Mouse (Mus musculus) heart, embryonic 16.5 days (tissue): Measurements from ENCODE around the gene Actn3. TPM values are rescaled to one million over a fixed set of nuclear protein-coding genes. Genes with fewer than 3 reads are reported as not detected.

ENCODE experiments used
- ATAC-seq: fragments of 200-750 bp; cut with Nextera tagmentation; replicated peaks from 2 replicates; pipeline ENCODE4 v1.8.0; 2017; ENCODE audit warnings: moderate number of reproducible peaks; ENCODE audit not compliant: insufficient read depth, low FRiP score; ENCODE audit errors: extremely low read depth
- H3K27ac ChIP-seq: fragments of 300-500 bp; sonication (generic); 2 replicates; pipeline ENCODE4 v1.5.1; 2014; ENCODE audit warnings: mild to moderate bottlenecking, low read length, control low read depth, moderate library complexity
- H3K27me3 ChIP-seq: fragments of 300-500 bp; sonication (generic); 2 replicates; pipeline ENCODE4 v1.6.1; 2014; ENCODE audit warnings: low read length, mixed read lengths; ENCODE audit not compliant: control insufficient read depth, insufficient read depth
- H3K36me3 ChIP-seq: fragments of 300-500 bp; sonication (generic); 2 replicates; pipeline ENCODE4 v1.6.1; 2014; ENCODE audit not compliant: control insufficient read depth, insufficient read depth
- H3K4me1 ChIP-seq: fragments of 300-500 bp; sonication (generic); 2 replicates; pipeline ENCODE4 v1.6.1; 2014; ENCODE audit warnings: low read length, mixed read lengths; ENCODE audit not compliant: control insufficient read depth, insufficient read depth
- H3K4me2 ChIP-seq: fragments of 300-500 bp; sonication (generic); 2 replicates; pipeline ENCODE4 v1.6.1; 2014; ENCODE audit warnings: low read depth, mild to moderate bottlenecking, control low read depth, low read length
- H3K4me3 ChIP-seq: fragments of 300-500 bp; sonication (generic); 2 replicates; pipeline ENCODE4 v1.5.1; 2014; ENCODE audit warnings: mild to moderate bottlenecking, control low read depth, low read length
- H3K9ac ChIP-seq: fragments of 300-500 bp; sonication (generic); 2 replicates; pipeline ENCODE4 v1.6.1; 2014; ENCODE audit warnings: low read length, control low read depth
- H3K9me3 ChIP-seq: fragments of 300-500 bp; sonication (generic); replicated peaks from 2 replicates; pipeline ENCODE4 v1.6.1; 2016; ENCODE audit warnings: low read length; ENCODE audit not compliant: control insufficient read depth
- WGBS: fragments of 180-500 bp; shearing (Covaris S2); extraction: QIAGEN DNeasy Blood & Tissue Kit; methylation state at CpG from one replicate; pipeline ENCODE4 v1.1.7; 2014; 5-methylcytosine and 5-hydroxymethylcytosine counted together
- polyA plus RNA-seq: library from polyadenylated mRNA; unstranded; fragments of >200 nt; fragmentation: Nextera tagmentation; extraction: Ambion mirVana; gene quantifications from 2 replicates; pipeline ENCODE4 v1.2.1, GENCODE M21; 2015

The Actn3 gene
- polyA plus RNA-seq = 5.2 and 10.7 TPM in 2 replicates

DNA sequence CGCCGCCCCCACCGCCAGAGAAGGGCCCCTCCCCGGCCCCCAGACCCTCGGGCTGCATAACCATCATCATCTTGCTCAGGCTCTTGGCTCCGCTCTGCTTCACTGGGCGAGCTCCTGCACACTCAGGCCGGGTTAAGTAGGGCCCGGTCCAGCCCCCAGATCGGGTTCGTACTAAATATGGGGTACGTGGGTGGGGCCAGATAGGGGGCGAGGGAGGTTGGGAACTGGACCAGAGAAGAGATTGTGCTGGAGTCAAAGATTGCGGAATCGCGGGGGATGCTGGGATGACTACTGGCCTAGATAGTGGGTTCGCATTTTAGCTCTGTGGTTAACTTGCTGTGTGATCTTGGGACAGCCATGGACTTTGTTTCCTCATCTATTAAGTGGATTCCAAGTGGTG is at the start of gene Actn3:
Gene Actn3 (minus strand): TSS at position 125 of the 400 bp plus-strand sequence.
- H3K36me3 ChIP-seq = no peaks in the 10 kb centered on the region
- peak within 1 kb of the TSS; percentile 73 for H3K4me2 ChIP-seq
- H3K9me3 ChIP-seq = no peaks in the 10 kb centered on the region
- H3K4me3 ChIP-seq = peak within 1 kb of the TSS; percentile 87
- no peaks in the 10 kb centered on the region for H3K27me3 ChIP-seq
- H3K4me1 ChIP-seq = peaks cover 10% of the 10 kb centered on the region
- no peak for ATAC-seq
- peak within 1 kb of the TSS; percentile 37 for H3K27ac ChIP-seq
- peak within 1 kb of the TSS; percentile 88 for H3K9ac ChIP-seq
- WGBS = 2% methylated on average over 17 of the region's 17 CpGs

DNA sequence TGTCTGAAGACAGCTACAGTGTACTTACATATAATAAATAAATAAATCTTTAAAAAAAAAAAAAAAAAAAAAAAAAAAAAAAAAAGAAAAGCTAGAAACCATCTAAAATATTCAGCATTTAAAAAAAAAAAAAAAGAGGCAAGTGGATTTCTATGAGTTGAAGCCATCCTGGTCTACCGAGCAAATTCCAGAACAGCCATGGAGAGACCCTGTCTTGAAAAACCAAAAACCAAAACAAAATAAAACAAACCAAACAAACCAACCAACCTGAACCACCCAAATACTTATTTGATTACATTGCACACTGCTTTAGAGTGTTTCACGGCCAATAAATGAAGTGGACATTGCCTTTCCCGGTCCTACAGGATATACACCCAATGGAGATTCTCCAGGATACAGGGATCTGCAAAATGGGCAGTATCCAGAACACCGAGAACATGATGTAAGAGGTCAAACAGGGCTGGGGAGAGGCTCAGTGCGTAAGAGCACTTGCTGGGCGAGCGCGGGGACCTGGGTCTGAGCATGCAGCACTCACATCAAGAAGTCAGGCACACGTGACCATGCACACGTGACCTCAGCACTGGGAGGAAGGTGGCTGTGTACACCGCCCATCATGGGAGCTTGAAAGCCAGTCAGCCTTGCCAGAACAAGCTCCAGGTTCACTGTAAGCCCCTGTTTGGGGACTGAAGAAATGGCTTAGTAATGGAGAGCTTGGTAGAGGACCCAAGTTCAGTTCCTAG is 47.6 kb upstream of the Actn3 start:
- 97% methylated on average over 11 of the region's 11 CpGs for WGBS
- H3K27ac ChIP-seq = no peak overlapping the region
- no peak overlapping the region for H3K4me2 ChIP-seq
- H3K36me3 ChIP-seq = peaks cover 26% of the 10 kb centered on the region
- H3K9me3 ChIP-seq = no peaks in the 10 kb centered on the region
- H3K4me3 ChIP-seq = no peak overlapping the region
- no peak for ATAC-seq
- H3K9ac ChIP-seq = no peak overlapping the region
- H3K27me3 ChIP-seq = no peaks in the 10 kb centered on the region
- peaks cover 16% of the 10 kb centered on the region for H3K4me1 ChIP-seq

DNA sequence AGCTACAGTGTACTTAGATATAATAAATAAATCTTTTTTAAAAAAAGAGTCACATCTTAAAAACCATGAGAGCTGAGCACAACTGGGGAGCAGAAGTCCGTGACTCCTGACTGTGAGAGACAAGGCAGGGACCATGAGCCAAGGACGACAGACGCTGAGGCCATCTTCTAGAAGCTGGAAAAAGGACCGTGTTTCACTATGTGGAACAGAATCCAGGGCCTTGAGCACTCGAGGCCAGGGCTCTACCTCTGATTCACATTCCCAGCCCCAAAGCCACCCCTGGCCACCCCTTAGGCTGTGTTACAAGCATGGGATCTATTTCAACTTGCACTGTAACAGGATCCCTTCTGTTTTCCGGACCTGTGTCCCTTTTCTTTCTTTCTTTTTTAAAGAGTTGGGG is 41.9 kb upstream of the Actn3 start:
- Histone ChIP-seq H3K9me3 (no peaks in the 10 kb centered on the region), H3K4me2 (no peak overlapping the region), H3K27ac (no peak overlapping the region), H3K36me3 (peaks cover 55% of the 10 kb centered on the region), H3K27me3 (no peaks in the 10 kb centered on the region), H3K4me1 (no peaks in the 10 kb centered on the region), H3K4me3 (no peak overlapping the region), H3K9ac (no peak overlapping the region)
- no peak for ATAC-seq
- 78% methylated on average over 6 of the region's 6 CpGs for WGBS

DNA sequence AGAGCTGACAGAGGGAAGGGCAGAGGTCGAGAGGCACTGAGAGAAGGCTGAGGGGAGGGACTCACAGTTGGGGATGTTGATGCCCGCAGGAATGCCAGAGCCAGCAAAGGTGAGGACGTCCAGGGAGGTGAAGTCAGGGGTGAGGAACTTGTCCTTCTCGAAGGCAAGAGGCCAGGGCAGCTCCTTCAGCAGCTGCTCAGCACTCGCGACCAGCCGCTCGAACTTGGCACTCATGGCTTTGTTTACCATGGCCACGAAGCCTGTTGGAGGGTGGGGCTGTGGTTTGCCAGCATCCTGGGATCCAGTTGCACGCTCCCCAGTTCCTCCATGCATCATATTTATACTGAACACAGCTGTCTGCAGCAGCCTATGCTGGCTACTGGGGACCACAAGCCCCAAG is 39.1 kb upstream of the Actn3 start:
- no peak for ATAC-seq
- no peaks in the 10 kb centered on the region for H3K9me3 ChIP-seq
- H3K4me2 ChIP-seq = no peak overlapping the region
- 86% methylated on average over 10 of the region's 10 CpGs for WGBS
- no peaks in the 10 kb centered on the region for H3K4me1 ChIP-seq
- no peaks in the 10 kb centered on the region for H3K27me3 ChIP-seq
- H3K9ac ChIP-seq = no peak overlapping the region
- H3K36me3 ChIP-seq = peaks cover 62% of the 10 kb centered on the region
- H3K27ac ChIP-seq = no peak overlapping the region
- no peak overlapping the region for H3K4me3 ChIP-seq

DNA sequence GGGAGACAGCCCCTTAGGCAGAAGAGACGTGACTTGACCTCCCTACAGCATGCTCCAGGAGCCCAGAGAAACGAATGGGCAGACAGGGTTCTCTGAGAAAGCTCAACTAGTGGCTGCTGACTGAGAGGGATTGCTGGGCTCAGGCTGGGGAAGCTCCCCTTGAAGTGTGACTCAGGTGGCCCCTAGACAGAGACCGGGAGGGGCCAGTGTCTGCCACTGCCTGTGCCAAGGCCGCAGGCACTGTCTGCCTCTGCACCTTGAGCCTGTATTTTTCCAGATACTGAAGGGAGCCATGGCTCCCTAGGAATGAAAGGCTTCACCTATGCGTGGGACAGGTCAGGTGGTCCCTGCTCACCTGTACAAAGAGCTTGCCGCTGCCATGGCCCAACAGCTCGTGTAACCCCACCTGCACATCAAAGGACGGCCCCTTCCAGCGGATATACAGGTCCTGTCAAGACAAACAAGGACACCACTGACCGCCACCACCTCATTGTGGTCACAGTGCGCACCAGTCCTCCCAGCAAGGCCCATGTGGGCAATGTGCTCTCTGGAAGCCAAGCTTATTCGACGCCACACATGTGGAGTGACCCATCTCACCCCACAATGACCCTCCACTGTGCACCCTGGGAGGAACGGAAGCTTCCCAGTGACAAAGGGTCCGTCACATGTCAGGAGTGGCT is 38.4 kb upstream of the Actn3 start:
- H3K27ac ChIP-seq = no peak overlapping the region
- WGBS = 91% methylated on average over 15 of the region's 15 CpGs
- ATAC-seq = no peak
- H3K36me3 ChIP-seq = peaks cover 59% of the 10 kb centered on the region
- no peak overlapping the region for H3K4me3 ChIP-seq
- no peak overlapping the region for H3K4me2 ChIP-seq
- no peaks in the 10 kb centered on the region for H3K9me3 ChIP-seq
- no peaks in the 10 kb centered on the region for H3K4me1 ChIP-seq
- no peak overlapping the region for H3K9ac ChIP-seq
- no peaks in the 10 kb centered on the region for H3K27me3 ChIP-seq

DNA sequence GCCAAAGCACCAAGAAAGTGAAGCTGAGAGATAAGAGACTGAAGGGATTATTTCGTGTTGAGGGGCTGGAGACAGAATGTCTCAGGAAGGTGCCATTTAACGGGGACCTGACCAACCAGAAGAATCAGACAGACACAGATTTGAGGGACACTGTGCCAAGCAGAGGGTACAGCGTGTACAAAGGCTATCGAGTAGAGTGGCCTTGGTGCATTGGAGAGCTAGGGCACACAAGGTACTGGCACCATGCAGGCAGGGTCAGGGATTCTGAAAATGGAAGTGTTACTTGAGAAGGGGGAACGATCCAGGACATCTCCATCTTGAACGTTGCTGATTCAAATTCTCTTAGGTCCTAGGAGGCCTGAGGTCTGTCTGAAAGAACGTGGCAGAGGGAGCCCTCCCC is 31.7 kb upstream of the Actn3 start:
- H3K4me2 ChIP-seq = no peak overlapping the region
- no peaks in the 10 kb centered on the region for H3K9me3 ChIP-seq
- WGBS = 88% methylated on average over 7 of the region's 7 CpGs
- no peaks in the 10 kb centered on the region for H3K27me3 ChIP-seq
- peaks cover 41% of the 10 kb centered on the region for H3K36me3 ChIP-seq
- H3K4me1 ChIP-seq = peaks cover 6% of the 10 kb centered on the region
- H3K9ac ChIP-seq = no peak overlapping the region
- no peak overlapping the region for H3K4me3 ChIP-seq
- no peak for ATAC-seq
- no peak overlapping the region for H3K27ac ChIP-seq

DNA sequence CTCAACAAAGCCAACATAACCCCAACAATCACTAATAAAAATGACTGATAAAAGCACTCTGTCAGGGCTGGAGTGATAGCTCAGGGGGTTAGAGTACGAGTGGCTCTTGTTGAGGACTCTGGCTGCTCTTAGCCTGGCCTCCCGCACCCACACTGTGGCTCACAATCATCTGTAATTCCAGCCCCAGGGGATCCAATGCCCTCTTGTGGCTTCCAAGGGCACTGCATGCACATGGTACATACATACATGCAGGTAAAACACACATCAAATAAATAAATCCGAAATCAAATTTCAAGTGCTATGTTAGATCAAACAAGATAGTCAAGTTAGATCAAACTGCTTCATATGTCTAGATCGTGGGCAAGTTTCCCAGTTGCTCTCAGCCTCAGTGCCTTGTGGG is 30.4 kb upstream of the Actn3 start:
- H3K36me3 ChIP-seq = peaks cover 28% of the 10 kb centered on the region
- H3K4me1 ChIP-seq = peaks cover 6% of the 10 kb centered on the region
- H3K4me3 ChIP-seq = no peak overlapping the region
- 83% methylated on average over 4 of the region's 4 CpGs for WGBS
- H3K9me3 ChIP-seq = no peaks in the 10 kb centered on the region
- H3K4me2 ChIP-seq = no peak overlapping the region
- no peaks in the 10 kb centered on the region for H3K27me3 ChIP-seq
- no peak overlapping the region for H3K27ac ChIP-seq
- no peak overlapping the region for H3K9ac ChIP-seq
- no peak for ATAC-seq

DNA sequence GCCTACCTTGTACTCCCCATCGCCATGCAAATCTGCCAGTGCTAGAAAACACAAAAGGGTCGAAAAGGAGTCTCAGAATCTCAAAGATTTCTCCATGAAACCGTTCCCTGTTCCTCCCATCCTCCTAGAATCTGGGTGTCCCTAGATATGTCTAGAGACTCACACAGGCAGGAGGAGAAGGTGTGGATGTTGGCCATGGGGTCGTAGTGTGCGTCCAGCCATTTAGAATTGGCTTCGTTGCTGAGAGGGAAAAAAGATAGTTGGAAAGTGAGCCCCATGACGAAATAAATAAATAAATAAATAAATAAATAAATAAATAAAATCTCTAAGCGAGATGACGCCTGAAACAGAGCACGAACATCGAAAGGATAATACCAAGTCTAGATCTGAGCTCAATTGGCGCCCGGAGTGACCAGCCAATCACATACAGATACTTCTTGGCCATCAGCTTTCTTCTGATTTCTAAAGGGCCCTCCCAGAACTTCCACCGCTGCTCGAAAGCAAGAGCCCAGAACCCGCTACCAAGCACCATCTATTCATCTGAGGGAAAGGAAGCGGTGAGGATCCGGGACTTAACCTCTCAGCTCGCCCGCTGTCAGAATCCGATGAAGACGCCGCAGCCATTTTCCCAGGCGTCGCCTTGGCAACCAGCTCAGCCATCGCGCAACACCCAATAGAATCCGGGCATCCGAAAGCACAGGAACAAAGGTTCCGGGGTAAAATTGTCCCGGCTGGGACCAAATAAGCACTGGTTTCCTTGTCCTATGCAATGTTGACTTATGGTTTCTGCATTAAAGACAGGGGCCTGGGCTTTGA is 28.5 kb upstream of the Actn3 start, which contains the start of gene Bbs1:
Gene Bbs1 (minus strand): TSS at position 650 of the 816 bp plus-strand sequence.
- H3K4me3 ChIP-seq = peak within 1 kb of the TSS; percentile 84
- H3K9ac ChIP-seq = peak within 1 kb of the TSS; percentile 73
- ATAC-seq = peak; percentile 60; the same call in 1 of the 2 replicates
- 8% methylated on average over 31 of the region's 31 CpGs for WGBS
- H3K27me3 ChIP-seq = no peaks in the 10 kb centered on the region
- peaks cover 25% of the 10 kb centered on the region for H3K36me3 ChIP-seq
- no peaks in the 10 kb centered on the region for H3K9me3 ChIP-seq
- peak within 1 kb of the TSS; percentile 86 for H3K4me2 ChIP-seq
- H3K27ac ChIP-seq = no peak within 1 kb of the TSS
- H3K4me1 ChIP-seq = peaks cover 6% of the 10 kb centered on the region
